Mouse (Mus musculus) brain, embryonic 14.5 days (tissue): ENCODE results near the gene Ttc25.

Experiments used
- CTCF ChIP-seq: fragments of 200-500 bp; IDR thresholded peaks from 2 replicates; pipeline ENCODE4 v1.5.1; 2012; ENCODE audit warnings: inconsistent platforms, mild to moderate bottlenecking, moderate library complexity, borderline replicate concordance; ENCODE audit not compliant: insufficient read depth, insufficient read length; ENCODE audit errors: extremely low read depth
- POLR2A ChIP-seq: fragments of 200-500 bp; IDR thresholded peaks from 2 replicates; pipeline ENCODE4 v1.6.1; 2012; ENCODE audit warnings: mild to moderate bottlenecking, inconsistent platforms, borderline replicate concordance; ENCODE audit not compliant: poor library complexity, insufficient read depth, insufficient read length, severe bottlenecking; ENCODE audit errors: extremely low read depth

DNA sequence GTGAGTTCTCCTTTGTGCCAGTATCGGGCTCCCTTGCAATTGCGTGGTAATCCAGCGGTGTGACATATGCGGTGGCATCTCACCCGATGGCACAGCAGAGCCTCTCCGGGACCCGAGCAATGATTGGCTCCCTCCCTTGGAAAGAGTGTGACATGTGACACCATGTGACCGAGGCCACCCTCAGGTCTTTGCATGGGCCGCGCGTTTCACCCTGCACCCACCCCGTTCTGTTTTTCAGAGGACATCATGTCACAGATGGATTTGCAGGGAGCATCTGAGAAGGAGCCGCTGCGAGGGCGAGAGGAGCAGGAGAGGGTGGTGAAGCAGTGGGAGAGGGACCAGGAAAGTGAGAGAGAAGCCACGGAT is 25.8 kb downstream of the Ttc25 start:
- TF ChIP-seq POLR2A (no peak), CTCF (no peak)
